Mouse (Mus musculus) layer of hippocampus, adult 9-11 months (tissue): ENCODE data around the gene Leng9.

Source experiments
- DNase-seq: peaks from one replicate; pipeline ENCODE4 v3.0.0; 2022

Leng9 gene

GRCm38 (mm10) chr7:4122783-4123182 is 27.4 kb downstream of the Leng9 start:
- DNase-seq = no peak

GRCm38 (mm10) chr7:4122076-4122768 is 28.0 kb downstream of the Leng9 start:
- DNase-seq = peak; percentile 5

- peak; percentile 75 for DNase-seq
Measured at GRCm38 (mm10) chr7:4119976-4120921, 29.9 kb downstream of the Leng9 start.

- DNase-seq = peak; percentile 64
Measured at GRCm38 (mm10) chr7:4119344-4119902, 30.8 kb downstream of the Leng9 start, which contains the start of gene Ttyh1. Gene Ttyh1, plus strand, starts transcription at chr7:4119408.

- DNase-seq = peak; percentile 70
Measured at GRCm38 (mm10) chr7:4117050-4117814, 32.9 kb downstream of the Leng9 start.

- DNase-seq = no peak
Measured at GRCm38 (mm10) chr7:4111766-4112165, 38.4 kb downstream of the Leng9 start.

GRCm38 (mm10) chr7:4103411-4103810 is 46.8 kb downstream of the Leng9 start:
- no peak for DNase-seq

GRCm38 (mm10) chr7:4101144-4101543 is 49.0 kb downstream of the Leng9 start:
- DNase-seq = no peak

- no peak for DNase-seq
Measured at GRCm38 (mm10) chr7:4098832-4099231, 51.3 kb downstream of the Leng9 start.

- no peak for DNase-seq
Measured at GRCm38 (mm10) chr7:4098301-4098700, 51.9 kb downstream of the Leng9 start.
